Mouse (Mus musculus): ENCODE measurements around the gene Ccnd3. TPM values are rescaled to one million over a fixed set of nuclear protein-coding genes. Genes with fewer than 3 reads are reported as not detected.

The Ccnd3 gene
- 70.8 and 130 TPM in 2 replicates for polyA plus RNA-seq (2012; rRNA removed)

GRCm38 (mm10) chr17:47504941-47505346, at the start of gene Ccnd3:
Ccnd3 (plus strand) TSS chr17:47505051.

GRCm38 (mm10) chr17:47501946-47502706, 2.7 kb upstream of the Ccnd3 start, which contains the start of gene Taf8:
Taf8 (minus strand) TSS chr17:47502292.

GRCm38 (mm10) chr17:47610849-47611660, 106.2 kb downstream of the Ccnd3 start, which contains the start of the genes Bysl, Med20 and Gm20517:
Bysl (minus strand) TSS chr17:47611492.
Med20 (plus strand) TSS chr17:47611582.
Gm20517 (plus strand) TSS chr17:47611589.

DNA sequence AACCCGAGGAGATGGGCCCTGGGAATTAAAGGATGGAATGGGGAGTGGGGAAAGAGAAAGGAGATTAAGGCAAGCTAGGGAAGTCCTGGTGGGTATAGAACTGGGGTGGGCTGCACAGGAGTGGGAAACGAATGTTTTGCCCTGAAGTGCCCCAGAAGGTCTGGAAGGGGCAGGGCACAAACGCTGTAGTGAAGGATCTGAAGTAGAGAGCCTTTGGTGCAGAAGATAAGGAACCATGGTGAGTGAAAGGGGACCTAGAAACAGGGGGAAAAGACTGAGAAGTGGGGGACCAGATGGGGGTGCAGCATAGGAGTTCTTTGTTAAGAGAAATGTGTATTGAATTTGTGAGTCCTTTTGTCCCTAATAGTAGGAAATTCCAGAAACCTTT, 125.8 kb downstream of the Ccnd3 start, which contains the start of gene Usp49:
Gene Usp49 (plus strand): TSS at position 13 of the 388 bp plus-strand sequence.

Other genes with a start within 250 kb of the Ccnd3 start
- 52.0 and 55.7 TPM in 2 replicates for gene Mrps10, start 136.2 kb upstream of the Ccnd3 start, polyA plus RNA-seq (2012; rRNA removed)
- gene Guca1b, start 119.7 kb upstream of the Ccnd3 start, polyA plus RNA-seq (2012; rRNA removed), result 0.91 and 1.2 TPM in 2 replicates
- 0.80 and 1.3 TPM in 2 replicates for gene Guca1a, start 104.5 kb upstream of the Ccnd3 start, polyA plus RNA-seq (2012; rRNA removed)
- gene AI661453, start 68.4 kb upstream of the Ccnd3 start, polyA plus RNA-seq (2012; rRNA removed), result 0.53 and 0.76 TPM in 2 replicates
- gene 1700001C19Rik, start 67.7 kb upstream of the Ccnd3 start, polyA plus RNA-seq (2012; rRNA removed), result 0.35 and 0.39 TPM in 2 replicates
- 42.1 and 43.3 TPM in 2 replicates for gene Taf8, start 2.8 kb upstream of the Ccnd3 start, polyA plus RNA-seq (2012; rRNA removed)
- 26.6 and 27.5 TPM in 2 replicates for gene Bysl, start 106.4 kb downstream of the Ccnd3 start, polyA plus RNA-seq (2012; rRNA removed)
- 52.6 and 55.4 TPM in 2 replicates for gene Med20, start 106.5 kb downstream of the Ccnd3 start, polyA plus RNA-seq (2012; rRNA removed)
- gene Gm20517, start 106.5 kb downstream of the Ccnd3 start, polyA plus RNA-seq (2012; rRNA removed), result 2.2 and 2.3 TPM in 2 replicates
- gene Usp49, start 125.6 kb downstream of the Ccnd3 start, polyA plus RNA-seq (2012; rRNA removed), result 29.8 and 33.7 TPM in 2 replicates
- gene Tomm6, start 183.3 kb downstream of the Ccnd3 start, polyA plus RNA-seq (2012; rRNA removed), result 83.6 and 105 TPM in 2 replicates
- 36.2 and 40.0 TPM in 2 replicates for gene Frs3, start 184.0 kb downstream of the Ccnd3 start, polyA plus RNA-seq (2012; rRNA removed)
- gene Gm21981, start 189.4 kb downstream of the Ccnd3 start, polyA plus RNA-seq (2012; rRNA removed), result 3.9 and 4.5 TPM in 2 replicates
- gene Prickle4, start 189.7 kb downstream of the Ccnd3 start, polyA plus RNA-seq (2012; rRNA removed), result 1.0 TPM in 2 replicates
- gene Pgc, start 221.8 kb downstream of the Ccnd3 start, polyA plus RNA-seq (2012; rRNA removed), result 0.08 TPM in 1 of 2 replicates, not detected in the other
- 2.4 and 3.7 TPM in 2 replicates for gene Tfeb, start 232.0 kb downstream of the Ccnd3 start, polyA plus RNA-seq (2012; rRNA removed)